Mouse (Mus musculus) heart, adult 2 months (tissue): ENCODE measurements around the gene Tmod4. TPM values are rescaled to one million over a fixed set of nuclear protein-coding genes. Genes with fewer than 3 reads are reported as not detected.
"Not testable (repeated sequence)": the region's sequence is repeated elsewhere in the genome, so short reads cannot be mapped to it uniquely, and the experiment has no call there.

Source experiments
- DNase-seq, 2 experiments: peaks; one replicate each; pipeline ENCODE4 v3.0.0; 2021
- H3K27ac ChIP-seq: fragments of 200-600 bp; 2 replicates; pipeline ENCODE4 v1.8.1; 2022
- H3K27me3 ChIP-seq: fragments of 200-500 bp; 2 replicates; pipeline ENCODE4 v1.6.1; 2012; ENCODE audit warnings: mild to moderate bottlenecking, low read length, inconsistent platforms, mixed read lengths; ENCODE audit not compliant: control insufficient read depth, insufficient read depth
- H3K36me3 ChIP-seq: fragments of 200-500 bp; 2 replicates; pipeline ENCODE4 v1.6.1; 2012; ENCODE audit warnings: low read length, inconsistent platforms; ENCODE audit not compliant: control insufficient read depth, insufficient read depth
- H3K4me1 ChIP-seq: fragments of 200-500 bp; 2 replicates; pipeline ENCODE4 v1.6.1; 2011; ENCODE audit warnings: low read length; ENCODE audit not compliant: control insufficient read depth, insufficient read depth
- H3K4me3 ChIP-seq: fragments of 200-600 bp; 2 replicates; pipeline ENCODE4 v1.8.1; 2022
- H3K79me2 ChIP-seq: fragments of 200-500 bp; replicated peaks from 2 replicates; pipeline ENCODE4 v1.6.1; 2012; ENCODE audit warnings: mild to moderate bottlenecking, inconsistent platforms, low read length, moderate library complexity, mixed read lengths; ENCODE audit not compliant: control insufficient read depth, insufficient read depth
- H3K9ac ChIP-seq: fragments of 200-500 bp; 2 replicates; pipeline ENCODE4 v1.6.1; 2012; ENCODE audit warnings: low read depth, mild to moderate bottlenecking, control low read depth, inconsistent platforms, low read length, mixed read lengths
- CTCF ChIP-seq: fragments of 200-600 bp; IDR thresholded peaks from 2 replicates; pipeline ENCODE4 v1.8.1; 2022; ENCODE audit warnings: antibody characterized with exemption, mild to moderate bottlenecking, moderate library complexity
- EP300 ChIP-seq: fragments of 200-500 bp; IDR thresholded peaks from 2 replicates; pipeline ENCODE4 v1.6.1; 2011; ENCODE audit warnings: low read depth, low read length, control low read depth; ENCODE audit not compliant: insufficient read depth
- POLR2A ChIP-seq: fragments of 200-500 bp; IDR thresholded peaks from 2 replicates; pipeline ENCODE4 v1.6.1; 2011; ENCODE audit warnings: mild to moderate bottlenecking, low read depth, low read length, control low read depth; ENCODE audit not compliant: insufficient read depth
- WGBS: fragments of 180-500 bp; shearing (Covaris S2); methylation state at CpG from one replicate; pipeline ENCODE4 v1.1.7; 2018; 5-methylcytosine and 5-hydroxymethylcytosine counted together
- intact Hi-C: fragments of 180-260 bp; cut with DNase I; formaldehyde crosslinking; loops from one replicate; pipeline ENCODE4 v1.15.1; 2025
- polyA plus RNA-seq: library from polyadenylated mRNA; depleted of rRNA; stranded (reverse); fragments of >200 nt; gene quantifications from 2 replicates; pipeline ENCODE4 v1.2.3, GENCODE M21; 2012
- total RNA-seq, 2 experiments: library from RNA; stranded (reverse); gene quantifications; 2 replicates each; pipeline ENCODE4 v1.2.3; 2021

Tmod4 gene
- total and polyA plus RNA-seq, 3 experiments: 22.6 to 30.9 (median 23.3) TPM

DNA sequence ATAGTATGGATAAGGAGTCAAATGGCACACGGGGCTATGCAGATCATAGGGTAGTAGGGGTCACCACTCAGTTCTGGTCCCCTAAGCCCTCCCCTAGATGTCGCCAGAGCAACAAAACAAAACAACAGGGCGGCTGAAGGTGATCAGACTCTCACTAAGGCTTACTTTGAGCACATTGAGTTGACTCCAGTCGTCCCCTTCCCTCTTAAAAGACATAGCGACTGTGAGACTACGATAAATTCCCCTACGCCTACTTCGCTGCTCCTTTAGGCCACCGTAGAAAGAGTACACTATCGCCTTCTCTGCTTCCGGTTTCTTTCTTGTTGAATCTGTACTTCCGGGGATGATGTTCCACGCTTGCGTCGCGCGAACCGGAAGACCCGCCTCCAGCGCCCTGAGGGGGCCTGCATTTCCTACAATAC, 9.4 kb downstream of the Tmod4 start, which contains the start of the genes Scnm1 and Lysmd1:
Scnm1 (minus strand) TSS at position 332 of the 422 bp plus-strand sequence.
Lysmd1 (plus strand) TSS at position 409 of the 422 bp plus-strand sequence.
- peak; percentile 71 for TF ChIP-seq POLR2A
- TF ChIP-seq EP300: no peak
- TF ChIP-seq CTCF: peak; percentile 46
- Histone ChIP-seq H3K4me3 (peak within 1 kb of the TSS; percentile 86), H3K9ac (peak within 1 kb of the TSS; percentile 73), H3K4me1 (peaks cover 6% of the 10 kb centered on the region), H3K79me2 (no peaks in the 10 kb centered on the region), H3K27ac (peak within 1 kb of the TSS; percentile 93), H3K36me3 (no peaks in the 10 kb centered on the region; the same call in 1 of the 2 replicates), H3K27me3 (no peaks in the 10 kb centered on the region)
- under 1% methylated on average over 20 of the region's 20 CpGs for WGBS
- peak; percentile 90 to 93 for DNase-seq
- intact Hi-C loops: loop anchor here (2.0 kb wide), 1 partner anchor 23 kb away; the partner anchor contains the start of gene Vps72

DNA sequence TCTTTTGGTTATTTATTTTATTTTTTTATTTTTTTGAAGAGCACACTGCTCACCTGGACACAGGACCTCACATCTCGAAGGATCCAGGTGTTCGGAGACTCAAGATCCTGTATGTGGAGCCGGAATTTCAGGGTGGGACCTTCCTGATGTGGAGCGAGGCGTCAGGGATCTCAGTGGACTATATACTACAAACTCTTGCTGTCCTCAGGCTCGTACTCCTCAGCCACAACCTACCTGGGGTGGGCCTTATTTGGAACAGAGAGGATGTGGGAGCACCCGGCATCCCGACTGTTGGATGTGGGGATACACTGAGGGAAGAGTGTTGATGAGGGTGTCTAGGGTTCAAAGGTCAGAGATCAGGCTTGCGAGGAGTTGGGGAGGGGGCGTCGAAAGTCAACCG, 9.9 kb downstream of the Tmod4 start:
- not testable (repeated sequence) for H3K4me3 ChIP-seq
- WGBS: no CpG with 5 or more reads among the region's 12 CpGs

DNA sequence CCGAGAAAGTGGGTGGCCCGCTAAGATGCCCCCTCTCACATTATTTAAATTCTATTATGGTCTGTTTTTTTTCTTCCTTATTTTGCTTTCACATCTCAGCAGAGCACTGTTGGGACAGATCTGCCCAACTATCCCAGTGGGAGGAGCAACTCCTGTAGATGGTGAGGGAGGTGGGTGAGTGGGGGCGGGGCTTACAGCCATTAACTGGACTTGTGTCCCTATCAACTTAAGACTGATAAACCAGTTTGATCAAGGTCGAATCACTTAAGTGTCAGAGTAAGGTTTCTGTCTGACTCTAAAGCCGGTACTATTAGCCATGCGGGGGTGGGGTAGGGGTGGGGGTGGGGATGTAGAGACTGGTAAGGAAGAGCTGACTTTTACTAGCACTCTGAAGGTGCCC, 10.7 kb downstream of the Tmod4 start:
- TF ChIP-seq EP300: no peak
- TF ChIP-seq CTCF: no peak
- TF ChIP-seq POLR2A: peak; percentile 51
- Histone ChIP-seq H3K4me3 (peak overlapping the region; percentile 44), H3K79me2 (no peaks in the 10 kb centered on the region), H3K4me1 (peaks cover 6% of the 10 kb centered on the region), H3K36me3 (no peaks in the 10 kb centered on the region; the same call in 1 of the 2 replicates), H3K27me3 (no peaks in the 10 kb centered on the region), H3K27ac (peak overlapping the region; percentile 1; the same call in 1 of the 2 replicates), H3K9ac (no peak overlapping the region)
- DNase-seq: peak; percentile 58 to 62
- intact Hi-C loops: no loop called here
- WGBS: 9% methylated on average over 6 of the region's 6 CpGs

More for the DNA sequence above, 9.9 kb downstream of the Tmod4 start:
- intact Hi-C loops, H3K4me1 ChIP-seq, DNase-seq, H3K27ac ChIP-seq, H3K36me3 ChIP-seq, H3K27me3 ChIP-seq, H3K79me2 ChIP-seq, H3K9ac ChIP-seq: not testable (repeated sequence)

DNA sequence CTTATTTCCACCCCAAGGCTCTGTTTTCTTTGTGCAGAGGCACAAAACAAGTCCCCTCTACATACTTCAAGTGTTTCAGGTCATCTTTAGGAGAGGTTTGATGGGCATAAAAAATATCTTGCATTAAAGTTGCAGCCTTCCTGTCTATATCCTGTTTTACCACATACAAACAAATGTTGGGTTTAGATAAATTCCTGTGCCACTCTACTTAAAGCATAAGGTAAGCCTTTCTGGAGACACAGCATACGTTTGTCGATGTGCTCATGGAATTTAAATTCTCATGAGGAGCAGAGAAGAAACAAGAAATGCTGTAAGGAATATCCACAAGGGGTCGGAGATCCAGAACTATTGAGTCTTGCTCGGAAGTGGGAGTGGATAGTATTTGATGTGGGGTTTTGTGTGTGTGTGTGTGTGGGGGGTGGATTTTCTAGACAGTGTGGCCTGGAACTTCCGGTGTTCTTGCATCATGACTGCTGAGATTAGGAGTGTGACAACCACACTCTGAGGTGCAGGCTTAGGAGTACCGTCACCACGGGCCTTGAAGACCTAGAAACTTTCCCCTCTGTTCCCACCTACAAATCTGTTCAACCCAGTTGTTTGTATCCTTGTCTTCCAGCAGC, 11.3 kb downstream of the Tmod4 start:
- 55% methylated on average over 7 of the region's 7 CpGs for WGBS
- H3K27ac ChIP-seq: no peak overlapping the region
- no peak overlapping the region for H3K9ac ChIP-seq
- intact Hi-C loops: no loop called here
- no peaks in the 10 kb centered on the region for H3K27me3 ChIP-seq
- H3K36me3 ChIP-seq: no peaks in the 10 kb centered on the region; the same call in 1 of the 2 replicates
- no peak overlapping the region; the same call in 1 of the 2 replicates for H3K4me3 ChIP-seq
- H3K4me1 ChIP-seq: peaks cover 6% of the 10 kb centered on the region
- no peak for TF ChIP-seq POLR2A
- TF ChIP-seq CTCF: no peak
- TF ChIP-seq EP300: no peak
- H3K79me2 ChIP-seq: no peaks in the 10 kb centered on the region
- DNase-seq: no peak

DNA sequence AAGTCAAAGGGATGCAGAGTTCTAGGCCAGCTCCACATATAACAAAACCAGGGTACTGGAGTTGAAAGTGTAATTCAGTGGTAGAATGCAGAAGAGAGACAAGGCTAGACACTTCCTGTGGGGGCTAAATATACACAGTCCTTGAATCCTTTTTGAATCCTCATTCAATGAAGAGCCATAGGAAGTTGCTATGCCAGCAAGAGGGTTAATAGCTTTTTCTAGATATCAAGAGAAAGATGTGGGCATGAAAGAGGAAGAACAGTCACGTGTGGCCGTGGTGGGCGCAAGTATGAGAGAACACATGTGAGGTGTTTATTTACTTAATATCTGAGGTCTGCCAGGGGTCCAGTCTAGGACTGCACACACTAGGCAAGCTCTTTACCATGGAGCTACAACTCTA, 12.1 kb downstream of the Tmod4 start:
- H3K79me2 ChIP-seq: no peaks in the 10 kb centered on the region
- peaks cover 6% of the 10 kb centered on the region for H3K4me1 ChIP-seq
- H3K36me3 ChIP-seq: no peaks in the 10 kb centered on the region; the same call in 1 of the 2 replicates
- 87% methylated on average over 3 of the region's 3 CpGs for WGBS
- no peak for TF ChIP-seq CTCF
- no peak for TF ChIP-seq EP300
- no peak for TF ChIP-seq POLR2A
- H3K4me3 ChIP-seq: no peak overlapping the region
- no peak overlapping the region for H3K9ac ChIP-seq
- no peak overlapping the region for H3K27ac ChIP-seq
- H3K27me3 ChIP-seq: no peaks in the 10 kb centered on the region
- intact Hi-C loops: no loop called here
- no peak for DNase-seq

DNA sequence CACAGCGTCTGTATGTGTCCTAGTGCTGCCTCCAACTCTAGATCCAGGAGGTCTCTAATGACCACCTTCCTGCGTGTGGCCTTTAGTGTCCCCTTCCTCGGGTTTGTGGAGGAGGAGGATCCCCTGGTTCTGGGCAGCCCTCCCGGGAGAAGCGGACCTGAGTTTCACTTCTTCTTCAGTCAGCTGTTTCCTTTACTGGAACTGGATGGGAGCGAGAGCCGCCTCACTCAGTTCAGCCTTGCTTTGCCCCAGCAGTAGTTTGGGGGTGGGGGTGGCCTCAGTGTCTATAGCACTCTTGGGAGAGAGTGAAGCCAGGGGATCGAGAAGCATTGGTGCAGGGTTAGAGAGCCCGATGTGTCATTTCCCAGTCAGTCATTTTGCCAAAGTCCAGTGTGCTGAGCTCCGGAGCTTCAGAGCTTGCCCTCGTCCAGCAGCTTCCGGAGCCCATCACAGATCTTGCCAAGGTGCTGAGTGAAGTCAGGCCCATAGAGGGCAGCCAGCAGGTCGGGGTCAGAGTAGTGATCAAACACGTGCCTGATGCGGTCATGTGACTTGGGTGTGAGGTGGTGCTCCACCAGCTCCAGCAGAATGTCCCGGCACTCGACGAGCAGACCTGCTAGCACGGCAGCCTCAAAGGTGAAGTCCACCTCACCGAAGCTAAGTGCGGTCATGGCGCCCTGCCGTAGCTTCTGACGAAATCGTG, 15.5 kb downstream of the Tmod4 start:
- no peaks in the 10 kb centered on the region for H3K79me2 ChIP-seq
- intact Hi-C loops: loop anchor here (5.0 kb wide), 1 partner anchor 97 kb away; the partner anchor contains the start of gene Psmd4
- no peak for TF ChIP-seq POLR2A
- peak in 1 of 2 experiments; percentile 54 for DNase-seq
- H3K27me3 ChIP-seq: no peaks in the 10 kb centered on the region
- H3K4me3 ChIP-seq: no peak overlapping the region
- H3K4me1 ChIP-seq: peaks cover 3% of the 10 kb centered on the region; the same call in 1 of the 2 replicates
- WGBS: 70% methylated on average over 25 of the region's 25 CpGs
- no peak overlapping the region for H3K27ac ChIP-seq
- H3K9ac ChIP-seq: no peak overlapping the region
- no peaks in the 10 kb centered on the region for H3K36me3 ChIP-seq
